Mouse (Mus musculus) forebrain, embryonic 15.5 days (tissue): ENCODE measurements around the gene Ist1. TPM values are rescaled to one million over a fixed set of nuclear protein-coding genes. Genes with fewer than 3 reads are reported as not detected.

ENCODE experiments used
- ATAC-seq: fragments of 200-750 bp; cut with Nextera tagmentation; replicated peaks from 2 replicates; pipeline ENCODE4 v1.8.0; 2017; ENCODE audit warnings: mild to moderate bottlenecking, moderate TSS enrichment, moderate library complexity
- H3K27ac ChIP-seq: fragments of 300-500 bp; sonication (generic); replicated peaks from 2 replicates; pipeline ENCODE4 v1.5.1; 2015; ENCODE audit warnings: mild to moderate bottlenecking, inconsistent platforms
- H3K27me3 ChIP-seq: fragments of 300-500 bp; sonication (generic); 2 replicates; pipeline ENCODE4 v1.6.1; 2015; ENCODE audit warnings: inconsistent platforms
- H3K36me3 ChIP-seq: fragments of 300-500 bp; sonication (generic); 2 replicates; pipeline ENCODE4 v1.6.1; 2015; ENCODE audit warnings: mild to moderate bottlenecking, inconsistent platforms
- H3K4me1 ChIP-seq: fragments of 300-500 bp; sonication (generic); 2 replicates; pipeline ENCODE4 v1.6.1; 2015; ENCODE audit warnings: inconsistent platforms
- H3K4me2 ChIP-seq: fragments of 300-500 bp; sonication (generic); replicated peaks from 2 replicates; pipeline ENCODE4 v1.6.1; 2015; ENCODE audit warnings: mild to moderate bottlenecking, inconsistent platforms
- H3K4me3 ChIP-seq: fragments of 300-500 bp; sonication (generic); 2 replicates; pipeline ENCODE4 v1.5.1; 2015; ENCODE audit warnings: mild to moderate bottlenecking, inconsistent platforms
- H3K9ac ChIP-seq: fragments of 300-500 bp; sonication (generic); replicated peaks from 2 replicates; pipeline ENCODE4 v1.6.1; 2015; ENCODE audit warnings: mild to moderate bottlenecking, inconsistent platforms
- H3K9me3 ChIP-seq: fragments of 300-500 bp; sonication (generic); 2 replicates; pipeline ENCODE4 v1.6.1; 2016; ENCODE audit warnings: inconsistent platforms
- WGBS: fragments of 180-500 bp; shearing (Covaris S2); methylation state at CpG from one replicate; pipeline ENCODE4 v1.1.7; 2015; ENCODE audit warnings: mixed read lengths; 5-methylcytosine and 5-hydroxymethylcytosine counted together
- polyA plus RNA-seq: library from polyadenylated mRNA; unstranded; fragments of >200 nt; fragmentation: Nextera tagmentation; extraction: Ambion mirVana; gene quantifications from 2 replicates; pipeline ENCODE4 v1.2.1, GENCODE M21; 2015

Ist1 gene
- polyA plus RNA-seq, result 177 and 181 TPM in 2 replicates

DNA sequence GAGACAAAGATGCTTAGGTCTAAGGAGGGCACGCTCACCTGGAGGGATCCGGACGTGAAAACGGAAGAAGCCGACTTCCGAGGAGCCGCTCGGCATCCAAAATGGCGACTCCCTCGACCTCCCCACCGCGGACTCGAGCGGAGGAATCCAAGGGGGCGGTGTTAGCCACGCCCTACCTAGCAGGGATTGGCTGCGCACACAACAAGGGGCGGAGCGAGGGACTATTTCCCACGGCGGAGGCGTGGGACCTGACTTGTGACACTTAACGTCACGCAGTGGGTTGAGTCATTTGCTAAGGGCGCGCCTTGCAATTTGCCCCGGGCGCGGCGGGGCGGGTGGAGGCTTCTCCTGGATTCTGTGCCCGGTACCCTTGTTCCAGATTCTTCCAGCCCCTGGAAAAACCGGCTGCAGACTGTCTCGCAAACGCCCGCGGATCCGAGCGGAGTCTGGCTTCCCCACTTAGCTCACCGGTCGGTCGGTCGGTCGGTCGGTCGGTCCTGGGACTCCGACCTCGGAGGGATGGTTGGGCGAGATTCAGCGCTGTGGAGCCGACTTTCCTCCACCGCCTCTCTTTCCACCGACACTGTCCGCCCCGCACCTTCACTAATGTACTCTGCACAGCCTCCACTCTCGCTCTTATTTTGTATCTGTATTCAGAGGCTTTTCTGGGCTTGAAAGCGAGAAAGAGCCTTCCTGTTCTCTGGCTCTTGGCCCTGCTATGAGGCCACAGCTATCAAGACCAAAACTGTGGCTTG, at the start of gene Ist1:
TSS of gene Ist1 (minus strand) at position 115 of the 755 bp plus-strand sequence.
- ATAC-seq, result peak; percentile 98
- Histone ChIP-seq H3K36me3 (no peaks in the 10 kb centered on the region), H3K4me2 (peak within 1 kb of the TSS; percentile 69)

DNA sequence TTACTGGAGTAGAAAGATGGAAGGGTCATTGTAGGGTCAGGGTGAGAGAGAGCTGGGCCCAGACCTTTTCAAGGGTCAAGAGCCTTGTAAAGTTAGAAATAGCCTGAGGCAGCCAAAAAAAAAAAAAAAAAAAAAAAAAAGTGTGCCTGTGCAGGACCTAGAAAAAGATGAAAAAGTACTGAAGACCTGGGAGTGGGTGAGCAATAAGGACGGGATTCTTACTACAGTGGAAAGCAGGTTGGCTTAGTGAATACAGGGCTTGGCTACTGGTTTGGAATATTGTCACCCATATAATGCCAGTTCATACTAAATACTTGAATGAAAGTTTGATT, 45.0 kb upstream of the Ist1 start:
- Histone ChIP-seq H3K36me3 (peaks cover 14% of the 10 kb centered on the region), H3K4me3 (peak overlapping the region; percentile 67), H3K27ac (0 out of 2 replicates have a peak overlapping the region, but pooled peaks have one; percentile 6), H3K27me3 (no peaks in the 10 kb centered on the region), H3K4me2 (peak overlapping the region; percentile 91), H3K4me1 (peaks cover 18% of the 10 kb centered on the region), H3K9ac (peak overlapping the region; percentile 93; the same call in 1 of the 2 replicates), H3K9me3 (no peaks in the 10 kb centered on the region)
- WGBS, result 85% methylated on average over 1 of the region's 1 CpGs
- ATAC-seq, result no peak

More for the DNA sequence above, at the start of gene Ist1:
- H3K9ac ChIP-seq, result peak within 1 kb of the TSS; percentile 97
- peak within 1 kb of the TSS; percentile 81 for H3K27ac ChIP-seq
- WGBS, result under 1% methylated on average over 57 of the region's 57 CpGs
- no peaks in the 10 kb centered on the region for H3K9me3 ChIP-seq
- no peaks in the 10 kb centered on the region for H3K27me3 ChIP-seq
- H3K4me1 ChIP-seq, result peaks cover 28% of the 10 kb centered on the region
- peak within 1 kb of the TSS; percentile 86 for H3K4me3 ChIP-seq

DNA sequence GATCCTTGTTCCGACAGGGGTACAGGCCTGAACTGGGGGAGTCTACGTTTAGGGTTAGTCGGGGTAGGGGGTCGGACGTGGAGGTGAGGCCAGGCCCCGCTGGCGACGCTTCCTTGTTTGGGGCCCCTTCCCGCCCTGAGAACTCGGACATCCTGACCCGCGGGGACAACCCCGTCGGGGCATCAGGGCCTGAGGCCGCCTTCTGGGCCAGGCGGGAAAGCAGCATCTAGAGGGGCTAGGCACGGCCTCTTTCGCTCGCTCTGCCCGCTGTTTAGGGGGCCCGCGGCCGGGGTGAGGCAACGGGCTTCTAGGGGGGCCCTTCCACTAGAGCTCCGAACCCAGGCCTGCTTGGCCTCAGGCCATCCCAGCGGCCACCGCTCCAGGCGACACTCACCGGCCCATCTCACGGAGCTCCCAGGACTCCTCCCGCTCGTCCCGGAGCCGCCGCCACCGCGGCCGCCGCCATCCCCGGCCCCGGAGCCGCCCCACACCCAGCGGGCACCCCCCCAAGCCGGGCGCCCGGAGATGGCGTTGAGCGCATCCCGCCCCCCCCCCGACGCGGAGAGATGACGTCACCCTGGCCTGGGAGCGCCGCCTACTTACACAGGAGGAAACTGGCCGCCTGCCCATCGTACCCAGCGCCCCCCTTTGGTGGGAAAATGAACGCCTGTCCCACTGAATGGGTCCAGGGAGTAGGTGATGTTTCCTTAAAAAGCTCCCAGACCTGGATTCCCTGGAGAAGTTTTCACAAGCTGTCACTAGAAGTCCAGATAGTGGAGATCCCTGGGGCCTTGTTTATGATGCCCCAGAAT, 44.4 kb upstream of the Ist1 start, which contains the start of gene Atxn1l:
TSS of gene Atxn1l (minus strand) at position 503 of the 812 bp plus-strand sequence.
- WGBS, result under 1% methylated on average over 59 of the region's 59 CpGs
- H3K4me3 ChIP-seq, result peak within 1 kb of the TSS; percentile 67
- H3K36me3 ChIP-seq, result peaks cover 20% of the 10 kb centered on the region
- peak within 1 kb of the TSS; percentile 91 for H3K4me2 ChIP-seq
- peak within 1 kb of the TSS; percentile 51 for H3K27ac ChIP-seq
- H3K9ac ChIP-seq, result peak within 1 kb of the TSS; percentile 93
- no peaks in the 10 kb centered on the region for H3K27me3 ChIP-seq
- H3K9me3 ChIP-seq, result no peaks in the 10 kb centered on the region
- H3K4me1 ChIP-seq, result peaks cover 18% of the 10 kb centered on the region
- ATAC-seq, result peak; percentile 72

DNA sequence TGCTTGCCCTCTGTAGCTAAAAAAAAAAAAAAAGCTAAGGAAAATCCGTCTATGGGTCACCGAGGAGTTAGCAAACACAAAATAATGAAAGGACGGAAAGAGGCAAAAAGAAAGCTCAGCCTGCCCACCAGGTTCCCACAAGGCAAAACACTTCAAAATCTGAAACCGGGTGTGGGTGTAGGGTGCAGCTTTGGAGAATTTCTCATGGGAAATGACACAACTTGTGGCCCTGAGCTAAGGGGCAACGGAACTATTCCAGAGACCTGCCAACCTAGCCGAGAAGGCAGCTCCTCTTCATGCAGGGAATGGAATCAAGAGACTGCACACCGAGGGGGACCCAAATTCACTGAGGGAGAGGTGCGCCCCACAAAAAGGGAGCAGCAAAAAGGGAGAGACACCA, 43.8 kb upstream of the Ist1 start:
- Histone ChIP-seq H3K36me3 (peaks cover 26% of the 10 kb centered on the region), H3K27ac (peak overlapping the region; percentile 51), H3K27me3 (no peaks in the 10 kb centered on the region), H3K4me3 (peak overlapping the region; percentile 67), H3K4me1 (peaks cover 18% of the 10 kb centered on the region), H3K4me2 (peak overlapping the region; percentile 91), H3K9ac (peak overlapping the region; percentile 93), H3K9me3 (no peaks in the 10 kb centered on the region)
- no peak for ATAC-seq
- WGBS, result 11% methylated on average over 8 of the region's 8 CpGs

DNA sequence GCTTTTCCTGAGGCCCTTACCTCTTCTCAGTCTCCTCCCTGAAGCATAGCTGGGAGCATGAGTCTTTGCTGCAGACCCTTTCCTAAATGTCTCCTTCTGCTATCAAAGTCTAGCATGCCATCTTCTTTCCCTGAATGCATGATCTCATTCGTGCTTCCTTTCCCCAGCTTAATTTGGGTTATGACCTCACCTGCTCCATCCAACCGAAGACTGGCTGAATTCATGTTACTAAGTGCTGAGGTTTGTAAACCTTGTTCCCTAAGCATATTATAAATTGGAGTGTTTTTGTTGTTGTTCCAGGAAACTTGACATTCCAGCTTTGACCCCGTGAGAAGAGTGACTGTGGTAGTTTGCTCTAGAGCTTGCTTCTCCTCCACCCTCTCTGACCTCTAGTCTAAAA, 41.0 kb upstream of the Ist1 start:
- H3K27ac ChIP-seq, result no peak overlapping the region
- 91% methylated on average over 3 of the region's 3 CpGs for WGBS
- H3K9ac ChIP-seq, result no peak overlapping the region
- no peak overlapping the region for H3K4me3 ChIP-seq
- H3K36me3 ChIP-seq, result peaks cover 47% of the 10 kb centered on the region
- H3K27me3 ChIP-seq, result no peaks in the 10 kb centered on the region
- no peak overlapping the region for H3K4me2 ChIP-seq
- no peak for ATAC-seq
- no peaks in the 10 kb centered on the region for H3K9me3 ChIP-seq
- peaks cover 18% of the 10 kb centered on the region for H3K4me1 ChIP-seq

DNA sequence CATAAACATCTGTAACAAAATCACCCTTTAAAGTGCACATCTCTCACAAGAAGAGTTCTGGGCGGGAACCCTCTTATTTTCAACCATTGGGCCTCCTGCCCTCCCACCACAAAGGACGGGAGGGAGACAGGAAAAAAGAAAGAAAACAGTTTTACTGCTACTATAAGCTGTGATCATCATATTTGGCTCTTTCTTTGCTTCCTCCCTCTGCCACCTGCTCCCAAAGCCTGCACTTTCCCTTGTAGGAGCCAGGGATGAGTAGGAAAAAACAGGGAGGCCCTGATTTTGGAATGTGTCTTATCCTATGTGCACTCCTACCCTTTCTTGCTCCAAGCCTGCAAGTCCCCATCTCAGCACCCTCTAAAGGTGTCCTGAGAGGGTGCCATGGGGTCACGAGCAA, 38.0 kb upstream of the Ist1 start:
- Histone ChIP-seq H3K9me3 (no peaks in the 10 kb centered on the region), H3K27ac (no peak overlapping the region), H3K9ac (no peak overlapping the region), H3K4me3 (no peak overlapping the region), H3K4me2 (no peak overlapping the region), H3K4me1 (peaks cover 4% of the 10 kb centered on the region), H3K27me3 (no peaks in the 10 kb centered on the region), H3K36me3 (peaks cover 69% of the 10 kb centered on the region)
- WGBS, result 82% methylated on average over 3 of the region's 3 CpGs
- ATAC-seq, result no peak

DNA sequence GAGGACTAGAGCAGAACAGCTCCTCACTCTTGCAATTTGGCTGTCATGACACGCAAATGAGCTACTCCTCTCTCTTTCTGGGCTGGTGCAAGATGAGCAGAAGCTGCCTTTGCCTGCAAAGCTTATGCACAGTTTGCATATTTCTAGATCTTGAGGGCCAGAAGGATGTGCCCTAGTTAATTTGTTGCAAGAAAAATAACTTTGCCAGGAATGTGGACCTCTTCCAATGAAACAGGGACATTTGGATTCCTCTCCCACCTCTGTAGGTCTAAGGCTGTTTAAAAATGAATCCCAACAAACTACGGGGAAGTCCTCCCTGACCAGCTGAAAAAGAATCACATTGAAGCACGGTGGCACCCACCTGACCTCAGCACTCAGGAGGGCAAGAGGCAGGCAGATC, 32.0 kb upstream of the Ist1 start:
- Histone ChIP-seq H3K4me2 (no peak overlapping the region), H3K4me3 (no peak overlapping the region), H3K9me3 (no peaks in the 10 kb centered on the region), H3K27me3 (no peaks in the 10 kb centered on the region), H3K9ac (no peak overlapping the region), H3K4me1 (no peaks in the 10 kb centered on the region), H3K36me3 (peaks cover 89% of the 10 kb centered on the region), H3K27ac (no peak overlapping the region)
- ATAC-seq, result no peak
- 90% methylated on average over 3 of the region's 3 CpGs for WGBS

DNA sequence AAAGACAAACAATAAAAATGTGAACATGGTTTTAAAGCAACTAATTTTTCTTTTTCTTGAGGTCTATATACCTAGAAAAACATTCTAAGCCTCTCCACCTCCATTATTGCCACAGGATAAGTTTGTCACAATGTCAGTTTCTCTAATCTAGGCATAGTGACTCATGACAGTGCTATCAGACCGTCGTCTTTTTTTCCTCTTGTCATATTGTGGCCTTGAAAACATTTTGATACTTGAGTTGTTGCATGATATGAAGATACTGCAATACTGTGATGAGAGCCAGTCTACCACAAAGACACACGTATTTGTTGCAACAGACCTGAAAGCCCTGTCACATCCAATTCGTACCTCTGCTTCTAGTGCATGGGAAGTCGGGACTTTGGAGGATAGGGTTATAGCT, 21.9 kb upstream of the Ist1 start:
- 96% methylated on average over 5 of the region's 5 CpGs for WGBS
- Histone ChIP-seq H3K4me2 (no peak overlapping the region), H3K4me1 (0 out of 2 replicates have a peak, but pooled peaks cover 6% of the 10 kb centered on the region), H3K4me3 (no peak overlapping the region), H3K9me3 (no peaks in the 10 kb centered on the region), H3K36me3 (peaks cover 95% of the 10 kb centered on the region), H3K27ac (no peak overlapping the region), H3K9ac (no peak overlapping the region), H3K27me3 (no peaks in the 10 kb centered on the region)
- ATAC-seq, result no peak

DNA sequence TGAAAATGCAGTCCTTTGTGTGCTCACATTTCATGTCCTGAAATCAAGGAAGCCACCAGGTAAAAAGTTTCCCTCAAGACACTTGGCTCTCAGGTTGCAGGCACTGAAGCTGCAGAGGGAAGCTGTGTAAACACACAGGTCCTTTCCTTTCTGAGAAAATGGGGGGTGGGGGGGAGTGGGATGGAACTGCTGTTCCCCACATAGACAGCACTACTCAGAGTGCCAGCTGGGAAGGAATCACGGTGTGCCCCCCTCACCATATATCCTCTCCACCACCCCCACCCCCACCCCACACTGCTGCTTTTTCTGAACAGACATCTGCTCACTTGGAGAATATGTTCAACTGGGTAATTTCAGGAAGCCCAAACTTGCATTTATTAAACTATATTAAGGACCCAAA, 19.5 kb upstream of the Ist1 start:
- H3K9me3 ChIP-seq, result no peaks in the 10 kb centered on the region
- H3K27me3 ChIP-seq, result no peaks in the 10 kb centered on the region
- no peak for ATAC-seq
- H3K36me3 ChIP-seq, result peaks cover 93% of the 10 kb centered on the region
- no peak overlapping the region for H3K4me3 ChIP-seq
- 63% methylated on average over 1 of the region's 1 CpGs for WGBS
- peaks cover 20% of the 10 kb centered on the region for H3K4me1 ChIP-seq
- H3K9ac ChIP-seq, result no peak overlapping the region
- no peak overlapping the region for H3K4me2 ChIP-seq
- H3K27ac ChIP-seq, result no peak overlapping the region

DNA sequence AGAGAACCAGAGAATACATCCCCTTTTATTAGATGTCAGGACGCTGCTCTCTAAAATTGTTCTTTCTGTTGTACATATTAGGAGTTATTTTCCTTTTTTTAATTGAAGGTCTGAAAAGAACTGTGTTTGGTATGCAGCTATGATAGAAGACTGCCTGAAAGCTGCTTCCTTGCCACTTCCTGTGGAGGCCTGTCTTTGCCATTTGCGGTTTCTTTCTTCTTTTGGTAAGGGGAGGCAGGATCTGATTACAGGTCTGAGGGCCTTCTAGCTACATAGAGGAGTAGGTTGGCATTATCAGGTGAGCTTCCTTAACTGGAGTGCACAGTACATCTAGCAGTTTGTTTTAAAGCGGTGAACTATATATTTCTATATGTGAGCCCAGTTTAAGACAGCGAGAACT, 14.9 kb upstream of the Ist1 start:
- peaks cover 51% of the 10 kb centered on the region for H3K36me3 ChIP-seq
- no peak overlapping the region for H3K9ac ChIP-seq
- 97% methylated on average over 4 of the region's 4 CpGs for WGBS

DNA sequence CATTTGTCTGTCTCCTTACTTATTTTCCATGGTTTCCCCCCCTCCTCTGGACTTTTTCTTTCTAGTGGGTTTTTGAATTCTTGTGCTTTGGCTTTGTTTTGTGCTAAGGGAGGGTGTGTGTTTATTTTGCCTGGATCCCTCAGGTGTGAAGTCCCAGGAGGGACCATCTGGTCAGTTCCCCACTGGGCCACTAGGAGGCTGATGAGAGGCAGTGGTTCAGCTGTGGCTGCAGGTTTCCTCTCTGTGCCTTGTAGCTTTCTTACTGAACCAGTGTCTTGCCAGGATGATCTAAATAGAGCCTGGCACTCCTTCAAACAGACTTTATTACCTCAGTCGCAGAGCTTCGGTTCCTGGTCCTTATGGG, 13.8 kb upstream of the Ist1 start:
- H3K27me3 ChIP-seq, result no peaks in the 10 kb centered on the region
- peak overlapping the region; percentile 98 for H3K9ac ChIP-seq
- peaks cover 38% of the 10 kb centered on the region for H3K4me1 ChIP-seq
- WGBS, result 16% methylated on average over 2 of the region's 2 CpGs
- peaks cover 40% of the 10 kb centered on the region for H3K36me3 ChIP-seq
- H3K27ac ChIP-seq, result 0 out of 2 replicates have a peak overlapping the region, but pooled peaks have one; percentile 98
- peak overlapping the region; percentile 92 for H3K4me3 ChIP-seq
- H3K4me2 ChIP-seq, result peak overlapping the region; percentile 89
- H3K9me3 ChIP-seq, result no peaks in the 10 kb centered on the region
- ATAC-seq, result no peak

More for the DNA sequence above, 14.9 kb upstream of the Ist1 start:
- no peak for ATAC-seq
- Histone ChIP-seq H3K4me1 (peaks cover 38% of the 10 kb centered on the region), H3K4me2 (peak overlapping the region; percentile 89; the same call in 1 of the 2 replicates), H3K27ac (no peak overlapping the region), H3K9me3 (no peaks in the 10 kb centered on the region), H3K27me3 (no peaks in the 10 kb centered on the region), H3K4me3 (no peak overlapping the region)
